ENCODE assay signal across 10 mouse cellular contexts in the genomic region with DNA sequence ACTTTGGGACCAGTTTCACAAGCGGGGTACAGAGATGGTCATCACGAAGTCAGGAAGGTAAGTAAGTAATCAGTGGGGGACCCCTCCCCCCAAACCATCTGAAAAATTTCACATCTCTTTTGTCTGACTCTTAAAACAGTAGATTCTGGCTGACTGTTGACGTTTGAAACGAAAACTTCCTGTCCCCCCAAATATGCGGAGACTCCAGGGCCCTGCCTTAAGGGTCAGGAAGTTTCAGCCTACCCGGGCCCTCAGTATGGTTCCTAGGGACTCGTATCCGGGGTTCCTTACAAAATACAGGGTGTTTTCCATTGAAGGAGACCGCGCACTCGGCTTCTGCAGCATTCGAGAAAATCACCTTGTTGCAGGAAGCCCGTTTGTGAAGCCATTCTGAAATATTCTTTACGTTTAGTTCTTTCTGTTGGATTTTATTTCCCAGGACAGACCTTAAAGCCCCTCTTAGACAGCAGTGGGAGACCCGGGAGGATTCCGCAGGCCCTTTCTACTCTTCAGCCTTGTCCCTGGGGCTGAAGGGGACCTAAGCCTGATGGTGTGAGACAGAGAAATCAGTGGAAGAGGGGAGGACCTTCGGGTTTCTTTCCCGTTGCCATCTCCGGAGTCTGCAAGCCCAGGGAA. TPM values are rescaled to one million over a fixed set of nuclear protein-coding genes. Genes with fewer than 3 reads are reported as not detected.
DNase-seq lines count a peak whose midpoint lies in the region; ATAC-seq lines count a peak whose summit lies in the region.
"Had no signal": no experiment of that assay in that cellular context is flagged by ENCODE, and none has a peak within 500 bp of the region (broad histone marks: within the 10 kb centered on the region; RNA-seq: fewer than 3 reads in every experiment).

No protein-coding gene starts in this region.

- 2% methylated on average over 19 of the region's 19 CpGs for WGBS in heart, embryonic 14.5 days
- WGBS in hindbrain, embryonic 10.5 days = under 1% methylated on average over 19 of the region's 19 CpGs
- WGBS in midbrain, embryonic 11.5 days = under 1% methylated on average over 19 of the region's 19 CpGs

- intact Hi-C loops in heart, postnatal 25 days (cut with DNase I) = loop anchor here (5.0 to 10.0 kb wide), 2 partner anchors 268 to 795 kb away; no protein-coding TSS in a partner anchor

- peaks cover 1% of the 10 kb centered on the region; the same call in 1 of the 2 replicates for H3K36me3 ChIP-seq in heart, embryonic 14.5 days (ENCODE audit: control insufficient read depth, insufficient read depth, low read length)
- no peaks in the 10 kb centered on the region for H3K36me3 ChIP-seq in hindbrain, embryonic 10.5 days
- no peaks in the 10 kb centered on the region for H3K36me3 ChIP-seq in midbrain, embryonic 11.5 days (ENCODE audit: control insufficient read depth, insufficient read depth, low read length)

- H3K4me2 ChIP-seq in heart, embryonic 14.5 days (ENCODE audit: low read length) = peak overlapping the region; percentile 91
- H3K4me2 ChIP-seq in midbrain, embryonic 11.5 days = no peak overlapping the region

- peaks cover 17 to 21% of the 10 kb centered on the region in 2 experiments for H3K4me1 ChIP-seq in heart, embryonic 14.5 days (ENCODE audit: control insufficient read depth in 2 of 2, insufficient read depth in 2 of 2, low read length in 2 of 2)
- peaks cover 33% of the 10 kb centered on the region for H3K4me1 ChIP-seq in hindbrain, embryonic 10.5 days (replicated peaks)
- H3K4me1 ChIP-seq in midbrain, embryonic 11.5 days (ENCODE audit: control insufficient read depth, insufficient read depth, low read length) = peaks cover 13% of the 10 kb centered on the region

- peak overlapping the region; percentile 68 for H3K9ac ChIP-seq in heart, embryonic 14.5 days (ENCODE audit: low read length)
- no peak overlapping the region for H3K9ac ChIP-seq in midbrain, embryonic 11.5 days (ENCODE audit: low read length)

- H3K27ac ChIP-seq in heart, embryonic 14.5 days (replicated peaks in 1 of 2; ENCODE audit: control insufficient read depth in 1 of 2, insufficient read depth in 1 of 2, low read depth in 2 of 2, low read length in 2 of 2) = peak overlapping the region; percentile 22 to 81; a peak in 3 of 4 replicates
- H3K27ac ChIP-seq in hindbrain, embryonic 10.5 days = peak overlapping the region; percentile 77
- no peak overlapping the region for H3K27ac ChIP-seq in midbrain, embryonic 11.5 days (ENCODE audit: low read depth, low read length)

- H3K9me3 ChIP-seq in heart, embryonic 14.5 days (ENCODE audit: control insufficient read depth, low read length) = no peaks in the 10 kb centered on the region
- no peaks in the 10 kb centered on the region for H3K9me3 ChIP-seq in hindbrain, embryonic 10.5 days
- H3K9me3 ChIP-seq in midbrain, embryonic 11.5 days (ENCODE audit: control insufficient read depth, low read length) = no peaks in the 10 kb centered on the region

- ATAC-seq in heart, embryonic 14.5 days (ENCODE audit: insufficient number of reproducible peaks, insufficient read depth, low FRiP score, low read depth) = no peak
- ATAC-seq in midbrain, embryonic 11.5 days (ENCODE audit: low FRiP score) = no peak
- ATAC-seq: Patski had no signal

- DNase-seq in heart, postnatal 25 days (ENCODE audit: low spot score) = no peak
- DNase-seq in Muller cell, postnatal 12 days (ENCODE audit: inconsistent ontology term) = peak; percentile 45
- peak; percentile 57 for DNase-seq in hindbrain, embryonic 10.5 days (ENCODE audit: low spot score)
- peak; percentile 94 for DNase-seq in midbrain, embryonic 11.5 days (ENCODE audit: low spot score, missing footprints)
- DNase-seq in left cerebral cortex, adult 11 months (ENCODE audit: low spot score) = no peak
- DNase-seq in adrenal gland, adult 8-10 months = no peak
- DNase-seq in cerebellum, adult 9-11 months = no peak
- DNase-seq: spleen, adult 18-20 months had no signal

- peaks cover 69% of the 10 kb centered on the region for H3K27me3 ChIP-seq in heart, embryonic 14.5 days (ENCODE audit: control insufficient read depth, insufficient read depth, low read length)
- peaks cover 100% of the 10 kb centered on the region for H3K27me3 ChIP-seq in hindbrain, embryonic 10.5 days (ENCODE audit: insufficient read depth, poor library complexity, severe bottlenecking)
- peaks cover 98% of the 10 kb centered on the region for H3K27me3 ChIP-seq in midbrain, embryonic 11.5 days (ENCODE audit: control insufficient read depth, insufficient read depth, low read length)

- H3K4me3 ChIP-seq in heart, embryonic 14.5 days (ENCODE audit: control insufficient read depth in 1 of 2, insufficient read depth in 1 of 2, low read depth in 1 of 2, low read length in 2 of 2) = peak overlapping the region; percentile 45 to 55
- H3K4me3 ChIP-seq in hindbrain, embryonic 10.5 days = peak overlapping the region; percentile 52
- no peak overlapping the region for H3K4me3 ChIP-seq in midbrain, embryonic 11.5 days (ENCODE audit: low read depth, low read length)

RNA-seq across cellular contexts. Expression of a gene that starts 2.0 kb away (rescaled TPM):
- 6.0 and 7.9 TPM in 2 replicates for polyA plus RNA-seq in heart, embryonic 14.5 days (2014; fragmentation: Nextera tagmentation; extraction: Ambion mirVana)
- total RNA-seq in heart, postnatal 25 days (2021) = 10 to 100 TPM in 1 of 2 experiments, 1 to 10 TPM in 1; 9.3 to 13.2 TPM
- polyA plus RNA-seq in hindbrain, embryonic 10.5 days (2016; fragmentation: Nextera tagmentation; extraction: Ambion mirVana) = 5.8 and 13.0 TPM in 2 replicates
- polyA plus RNA-seq in midbrain, embryonic 11.5 days (2014; fragmentation: Nextera tagmentation; extraction: Ambion mirVana) = 1.3 and 1.4 TPM in 2 replicates
- total RNA-seq in adrenal gland, adult 8-10 months (2022) = 100 to 1,000 TPM; 299 to 549 (median 400) TPM
- polyA plus RNA-seq: Patski had no signal

Comparison
In these comparisons a context has a peak if more than half of its experiments do, and no peak if none do; other contexts are left out.
1. DNase-seq: peak in Muller cell, postnatal 12 days (single experiment), hindbrain, embryonic 10.5 days (single experiment) and midbrain, embryonic 11.5 days (single experiment); none in heart, postnatal 25 days (single experiment), left cerebral cortex, adult 11 months (single experiment), adrenal gland, adult 8-10 months (single experiment) and cerebellum, adult 9-11 months (single experiment).